Mouse (Mus musculus) heart, adult 2 months (tissue): ENCODE measurements around the gene Pde1a.

ENCODE experiments used
- CTCF ChIP-seq: fragments of 200-600 bp; IDR thresholded peaks from 2 replicates; pipeline ENCODE4 v1.8.1; 2022; ENCODE audit warnings: antibody characterized with exemption, mild to moderate bottlenecking, moderate library complexity
- EP300 ChIP-seq: fragments of 200-500 bp; IDR thresholded peaks from 2 replicates; pipeline ENCODE4 v1.6.1; 2011; ENCODE audit warnings: low read depth, low read length, control low read depth; ENCODE audit not compliant: insufficient read depth
- POLR2A ChIP-seq: fragments of 200-500 bp; IDR thresholded peaks from 2 replicates; pipeline ENCODE4 v1.6.1; 2011; ENCODE audit warnings: mild to moderate bottlenecking, low read depth, low read length, control low read depth; ENCODE audit not compliant: insufficient read depth

GRCm38 (mm10) chr2:80132677-80133076 is 3.4 kb upstream of the Pde1a start:
- TF ChIP-seq POLR2A = no peak
- no peak for TF ChIP-seq CTCF
- TF ChIP-seq EP300 = no peak
